Mouse (Mus musculus): Measurements from ENCODE around the gene Pcsk4. TPM values are rescaled to one million over a fixed set of nuclear protein-coding genes. Genes with fewer than 3 reads are reported as not detected.

Pcsk4 gene
- total RNA-seq, 2 experiments from 2014 or later: 4.5 to 4.6 TPM

DNA sequence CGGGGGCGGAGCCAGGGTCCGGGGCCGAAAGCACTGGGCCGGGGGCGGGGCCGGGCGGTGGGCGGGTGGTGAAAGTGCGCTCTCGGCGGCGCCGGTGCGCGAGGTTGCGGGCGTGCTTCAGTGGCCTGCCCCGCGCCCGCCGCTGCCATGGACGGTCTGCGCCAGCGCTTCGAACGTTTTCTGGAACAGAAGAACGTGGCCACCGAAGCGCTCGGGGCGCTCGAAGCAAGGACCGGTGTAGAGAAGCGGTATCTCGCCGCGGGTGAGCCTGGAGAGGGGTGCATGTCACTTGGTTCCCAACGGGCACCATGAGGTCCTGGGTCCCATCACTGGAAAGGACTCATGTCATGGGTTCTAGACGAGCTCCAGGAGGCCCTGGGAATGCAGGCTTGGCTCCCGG lies 786 bp upstream of the Pcsk4 start:
- no peak for DNase-seq (ENCODE audit: low spot score in 2 of 2)
- intact Hi-C loops (cut with DNase I): no loop called here

DNA sequence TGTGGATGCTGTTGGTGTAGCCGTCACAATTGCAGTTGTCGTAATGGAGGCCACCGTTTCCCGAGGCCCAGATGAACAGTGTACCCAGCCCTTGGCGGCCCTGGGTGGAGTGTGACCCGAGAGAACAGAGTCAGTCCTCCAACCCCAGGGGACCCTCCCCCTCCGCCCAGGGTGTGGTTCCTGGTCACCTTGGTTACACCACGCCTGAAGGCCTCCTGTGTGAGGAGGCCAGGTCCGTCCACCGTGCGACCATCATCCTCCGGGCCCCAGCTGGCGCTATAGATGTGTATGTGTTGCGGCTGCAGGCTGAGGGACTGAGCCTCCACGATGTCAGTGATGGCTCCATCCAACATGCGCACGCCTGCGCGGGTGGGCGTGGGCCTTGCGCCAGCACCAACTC lies 4.3 kb downstream of the Pcsk4 start:
- intact Hi-C loops (cut with DNase I): no loop called here
- no peak for DNase-seq (ENCODE audit: low spot score in 2 of 2)

DNA sequence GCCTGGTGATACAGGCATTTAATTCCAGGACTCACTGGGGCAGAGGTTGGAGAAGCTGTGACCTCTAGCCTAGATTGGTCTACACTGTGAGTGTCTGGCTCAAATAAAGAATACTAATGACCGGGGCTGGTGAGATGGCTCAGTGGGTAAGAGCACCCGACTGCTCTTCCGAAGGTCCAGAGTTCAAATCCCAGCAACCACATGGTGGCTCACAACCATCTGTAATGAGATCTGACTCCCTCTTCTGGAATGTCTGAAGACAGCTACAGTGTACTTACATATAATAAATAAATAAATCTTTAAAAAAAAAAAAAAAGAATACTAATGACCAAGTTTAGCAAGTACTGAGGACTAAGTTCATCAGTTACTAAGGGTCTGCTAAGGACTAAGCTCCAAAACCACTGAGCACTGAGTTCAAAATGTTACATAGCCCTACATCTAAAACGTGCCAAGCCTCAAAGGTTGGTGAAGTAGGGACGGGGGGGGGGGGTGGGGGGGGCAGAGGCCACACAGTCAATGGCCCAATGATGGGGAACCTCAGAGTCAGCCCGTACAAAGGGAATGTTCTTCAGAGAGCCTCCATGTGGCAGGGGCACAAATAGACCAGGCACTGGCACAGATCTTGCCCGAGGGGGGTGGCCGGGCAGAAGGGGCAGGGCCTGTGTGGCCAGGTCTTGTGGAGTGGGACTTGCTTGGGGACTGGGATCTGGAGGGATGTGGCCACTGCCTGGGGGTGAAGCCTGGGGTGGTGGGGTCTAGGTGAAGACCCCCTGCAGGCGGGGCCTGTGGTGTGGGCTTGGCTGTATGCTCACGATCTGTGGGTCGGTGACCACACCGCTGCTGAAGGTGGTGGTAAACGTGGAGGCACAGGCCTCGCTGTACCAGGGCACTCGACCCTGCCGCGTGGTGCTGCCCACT lies 4.9 kb downstream of the Pcsk4 start:
- DNase-seq (ENCODE audit: low spot score in 2 of 2): no peak
- intact Hi-C loops (cut with DNase I): no loop called here

- DNase-seq (ENCODE audit: low spot score in 2 of 2): peak in 1 of 2 experiments; percentile 55
- intact Hi-C loops (cut with DNase I): no loop called here
Measured at GRCm38 (mm10) chr10:80323261-80324119, 5.8 kb downstream of the Pcsk4 start.

- intact Hi-C loops (cut with DNase I): no loop called here
- DNase-seq (ENCODE audit: low spot score in 2 of 2): no peak
Measured at GRCm38 (mm10) chr10:80322811-80323211, 6.5 kb downstream of the Pcsk4 start.

GRCm38 (mm10) chr10:80321670-80322581 lies 7.4 kb downstream of the Pcsk4 start:
- intact Hi-C loops (cut with DNase I): no loop called here
- no peak for DNase-seq (ENCODE audit: low spot score in 2 of 2)

DNA sequence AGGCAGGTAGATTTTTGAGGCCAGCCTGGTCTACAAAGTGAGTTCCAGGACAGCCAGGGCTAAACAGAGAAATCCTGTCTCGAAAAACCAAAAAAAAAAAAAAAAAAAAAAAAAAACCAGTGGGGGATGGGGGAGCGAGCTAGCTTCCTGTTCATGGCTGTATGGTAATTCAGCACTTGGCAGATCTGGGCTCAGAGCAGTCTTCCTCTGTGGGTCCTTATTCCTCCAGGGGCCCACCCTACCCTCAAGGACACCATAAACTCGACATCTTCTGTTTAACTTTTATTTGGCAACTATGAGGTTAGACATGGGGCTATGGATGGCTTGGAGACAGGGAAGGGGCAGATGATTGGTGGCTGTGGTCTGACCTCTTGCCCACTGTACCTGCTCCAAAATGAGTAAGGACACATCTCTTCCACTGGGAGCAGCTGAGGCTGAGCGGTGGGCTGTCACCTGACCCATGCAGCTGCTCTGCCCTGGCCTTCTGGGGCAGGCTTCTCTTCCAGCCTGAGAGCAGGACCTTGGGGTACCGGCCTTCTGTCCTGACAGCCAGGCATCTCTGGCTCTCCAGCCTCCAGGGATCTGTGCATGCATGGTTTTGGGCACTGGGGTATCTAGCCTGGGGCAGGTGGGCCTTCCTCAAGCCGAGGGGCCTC lies 8.2 kb downstream of the Pcsk4 start:
- intact Hi-C loops (cut with DNase I): no loop called here
- no peak for DNase-seq (ENCODE audit: low spot score in 2 of 2)

GRCm38 (mm10) chr10:80320340-80320760 lies 8.9 kb downstream of the Pcsk4 start, which contains the start of gene 2310011J03Rik:
2310011J03Rik (minus strand) TSS chr10:80320537.
- intact Hi-C loops (cut with DNase I): no loop called here
- peak; percentile 91 to 96 for DNase-seq (ENCODE audit: low spot score in 2 of 2)

- intact Hi-C loops (cut with DNase I): no loop called here
- DNase-seq (ENCODE audit: low spot score in 2 of 2): no peak
Measured at GRCm38 (mm10) chr10:80317011-80317410, 12.3 kb downstream of the Pcsk4 start.

GRCm38 (mm10) chr10:80316359-80316781 lies 12.9 kb downstream of the Pcsk4 start:
- no peak for DNase-seq (ENCODE audit: low spot score in 2 of 2)
- intact Hi-C loops (cut with DNase I): no loop called here

- DNase-seq (ENCODE audit: low spot score in 2 of 2): no peak
- intact Hi-C loops (cut with DNase I): no loop called here
Measured at GRCm38 (mm10) chr10:80315315-80315714, 14.0 kb downstream of the Pcsk4 start.

GRCm38 (mm10) chr10:80314494-80315001 lies 14.8 kb downstream of the Pcsk4 start:
- DNase-seq (ENCODE audit: low spot score in 2 of 2): no peak
- intact Hi-C loops (cut with DNase I): no loop called here

DNA sequence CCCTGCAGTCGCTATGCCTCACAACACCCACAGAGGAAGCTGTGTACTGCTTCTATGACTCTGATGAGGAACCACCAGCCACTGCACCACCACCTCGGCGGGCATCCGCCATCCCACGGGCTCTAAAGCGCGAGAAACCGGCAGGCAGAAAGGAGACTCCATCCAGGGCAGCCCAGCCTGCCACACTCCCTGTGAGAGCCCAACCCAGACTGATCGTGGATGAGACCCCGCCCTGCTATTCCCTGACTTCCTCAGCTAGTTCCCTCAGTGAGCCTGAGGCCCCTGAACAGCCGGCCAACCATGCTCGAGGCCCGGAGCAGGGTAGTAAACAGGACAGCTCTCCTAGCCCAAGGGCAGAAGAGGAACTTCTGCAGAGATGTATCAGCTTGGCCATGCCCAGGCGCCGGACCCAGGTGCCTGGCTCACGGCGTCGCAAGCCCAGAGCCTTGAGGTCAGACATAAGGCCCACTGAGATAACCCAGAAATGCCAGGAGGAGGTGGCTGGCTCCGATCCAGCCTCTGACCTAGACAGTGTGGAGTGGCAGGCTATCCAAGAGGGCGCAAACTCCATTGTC lies 15.6 kb downstream of the Pcsk4 start:
- intact Hi-C loops (cut with DNase I): no loop called here
- DNase-seq (ENCODE audit: low spot score in 2 of 2): no peak

DNA sequence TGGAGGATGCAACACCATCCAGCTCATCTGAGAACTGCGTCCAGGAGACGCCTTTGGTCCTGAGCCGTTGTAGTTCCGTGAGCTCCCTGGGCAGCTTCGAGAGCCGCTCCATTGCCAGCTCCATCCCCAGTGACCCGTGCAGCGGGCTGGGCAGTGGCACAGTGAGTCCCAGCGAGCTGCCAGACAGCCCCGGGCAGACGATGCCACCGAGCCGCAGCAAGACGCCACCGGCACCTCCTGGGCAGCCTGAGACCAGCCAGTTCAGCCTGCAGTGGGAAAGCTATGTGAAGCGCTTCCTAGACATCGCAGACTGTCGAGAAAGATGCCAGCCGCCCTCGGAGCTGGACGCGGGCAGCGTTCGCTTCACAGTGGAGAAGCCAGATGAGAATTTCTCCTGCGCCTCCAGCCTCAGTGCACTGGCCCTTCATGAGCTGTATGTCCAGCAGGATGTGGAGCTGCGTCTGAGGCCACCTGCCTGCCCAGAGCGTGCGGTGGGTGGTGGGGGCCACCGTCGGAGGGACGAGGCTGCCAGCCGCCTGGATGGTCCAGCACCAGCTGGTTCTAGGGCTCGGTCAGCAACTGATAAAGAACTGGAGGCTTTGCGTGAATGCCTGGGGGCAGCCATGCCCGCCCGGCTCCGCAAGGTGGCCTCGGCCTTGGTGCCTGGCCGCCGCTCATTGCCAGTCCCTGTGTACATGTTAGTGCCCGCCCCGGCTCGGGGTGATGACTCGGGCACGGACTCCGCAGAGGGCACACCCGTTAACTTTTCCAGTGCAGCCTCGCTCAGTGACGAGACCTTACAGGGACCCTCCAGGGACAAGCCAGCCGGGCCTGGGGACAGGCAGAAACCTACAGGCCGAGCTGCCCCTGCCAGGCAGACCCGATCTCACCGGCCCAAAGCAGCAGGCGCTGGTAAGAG lies 16.5 kb downstream of the Pcsk4 start:
- intact Hi-C loops (cut with DNase I): no loop called here
- no peak for DNase-seq (ENCODE audit: low spot score in 2 of 2)

GRCm38 (mm10) chr10:80311560-80311959 lies 17.7 kb downstream of the Pcsk4 start:
- DNase-seq (ENCODE audit: low spot score in 2 of 2): no peak
- intact Hi-C loops (cut with DNase I): no loop called here

GRCm38 (mm10) chr10:80304862-80305261 lies 24.4 kb downstream of the Pcsk4 start:
- no peak for DNase-seq (ENCODE audit: low spot score in 2 of 2)
- intact Hi-C loops (cut with DNase I): no loop called here

- no peak for DNase-seq (ENCODE audit: low spot score in 2 of 2)
- intact Hi-C loops (cut with DNase I): no loop called here
Measured at GRCm38 (mm10) chr10:80304458-80304857, 24.8 kb downstream of the Pcsk4 start.

Measured in left cerebral cortex, postnatal 25 days (tissue).